Mouse (Mus musculus) gastrocnemius, adult 18-20 months (tissue): ENCODE results near the gene Gak. TPM values are rescaled to one million over a fixed set of nuclear protein-coding genes. Genes with fewer than 3 reads are reported as not detected.

ENCODE experiments used
- total RNA-seq, 2 experiments: library from RNA; stranded (reverse); gene quantifications; 2 replicates each; pipeline ENCODE4 v1.2.3; 2021

The Gak gene
- total RNA-seq, 2 experiments from 2014 or later = 10.9 to 11.9 TPM

Other genes with a start within 250 kb of the Gak start
- not detected for gene Pde6b, start 241.4 kb downstream of the Gak start, total RNA-seq
- gene Atp5k, start 195.3 kb downstream of the Gak start, total RNA-seq = 100 to 1,000 TPM; 765 to 857 TPM
- gene Mfsd7a, start 180.9 kb downstream of the Gak start, total RNA-seq = 1 to 10 TPM in 1 of 2 experiments, under 1 TPM in 1; 0.84 to 1.7 TPM
- 10 to 100 TPM; 33.8 to 35.9 TPM for gene Pcgf3, start 168.5 kb downstream of the Gak start, total RNA-seq
- under 1 TPM; 0.21 to 0.41 TPM for gene Cplx1, start 79.7 kb downstream of the Gak start, total RNA-seq
- gene Tmem175, start within 50 bp of the Gak start, total RNA-seq = 10 to 100 TPM in 1 of 2 experiments, 1 to 10 TPM in 1; 7.6 to 10.7 TPM
- gene Idua, start 30.6 kb upstream of the Gak start, total RNA-seq = 1 to 10 TPM; 8.2 to 10.0 TPM
- 1 to 10 TPM; 2.4 to 3.9 TPM for gene Dgkq, start 39.9 kb upstream of the Gak start, total RNA-seq
- under 1 TPM in 1 of 2 experiments, not detected in 1; 0.12 TPM for gene Slc26a1, start 45.8 kb upstream of the Gak start, total RNA-seq
- gene Fgfrl1, start 62.6 kb upstream of the Gak start, total RNA-seq = 10 to 100 TPM; 23.3 to 29.9 TPM
- not detected for gene Rnf212, start 145.2 kb upstream of the Gak start, total RNA-seq
- gene Tmed11, start 165.6 kb upstream of the Gak start, total RNA-seq = not detected
- gene Vmn2r8, start 179.1 kb upstream of the Gak start, total RNA-seq = not detected
- gene Vmn2r9, start 222.8 kb upstream of the Gak start, total RNA-seq = not detected